Mouse (Mus musculus) adrenal gland, postnatal 14 days (tissue): ENCODE measurements around the gene Trim17. TPM values are rescaled to one million over a fixed set of nuclear protein-coding genes. Genes with fewer than 3 reads are reported as not detected.

Experiments used
- DNase-seq: peaks from one replicate; pipeline ENCODE4 v3.0.0; 2021; ENCODE audit warnings: mixed read lengths
- long read RNA-seq, 2 experiments: library from polyadenylated mRNA; stranded (forward); transcript quantifications; one replicate each; pipeline ENCODE4 v2.0.0; 2021
- total RNA-seq: library from RNA; stranded (reverse); gene quantifications from 2 replicates; pipeline ENCODE4 v1.2.3, GENCODE M21; 2021

Gene Trim17
- total RNA-seq: 0.11 TPM in 1 of 2 replicates, not detected in the other
- long read RNA-seq, experiment 1, partial matches to known transcripts: 0 of 1 reads
- long read RNA-seq, experiment 1, other reads (novel, unspliced or antisense): 1 of 1 reads
- long read RNA-seq, experiment 2, partial matches to known transcripts: 0 of 1 reads
- long read RNA-seq, experiment 2, other reads (novel, unspliced or antisense): 1 of 1 reads

DNA sequence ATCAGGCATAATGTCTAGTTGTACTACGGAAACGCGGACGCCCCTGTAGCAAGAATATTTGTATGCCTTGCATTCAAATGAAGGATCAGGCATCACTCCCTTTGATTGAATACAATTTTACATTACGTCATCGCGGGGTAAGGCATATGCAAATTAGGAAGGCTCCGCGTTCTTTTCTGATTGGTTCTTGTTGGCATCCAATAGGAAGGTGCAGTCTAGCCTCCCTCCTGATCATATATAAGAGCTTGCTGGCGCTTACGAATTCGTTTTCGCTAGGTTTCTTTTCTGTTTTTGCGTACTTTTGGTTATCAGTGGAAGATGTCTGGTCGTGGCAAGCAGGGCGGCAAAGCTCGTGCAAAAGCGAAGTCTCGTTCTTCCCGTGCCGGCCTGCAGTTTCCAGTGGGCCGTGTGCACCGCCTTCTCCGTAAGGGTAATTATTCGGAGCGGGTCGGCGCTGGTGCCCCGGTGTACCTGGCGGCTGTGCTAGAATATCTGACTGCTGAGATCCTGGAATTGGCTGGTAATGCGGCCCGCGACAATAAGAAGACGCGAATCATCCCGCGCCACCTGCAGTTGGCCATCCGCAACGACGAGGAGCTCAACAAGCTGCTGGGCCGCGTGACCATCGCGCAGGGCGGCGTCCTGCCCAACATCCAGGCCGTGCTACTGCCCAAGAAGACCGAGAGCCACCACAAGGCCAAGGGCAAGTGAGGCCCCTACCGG is at the start of gene Trim17, which contains the start of gene Hist3h2a:
Gene Trim17, plus strand, starts transcription at position 266 of the 723 bp plus-strand sequence.
Gene Hist3h2a, plus strand, starts transcription at position 266 of the 723 bp plus-strand sequence.
- DNase-seq: peak; percentile 89

DNA sequence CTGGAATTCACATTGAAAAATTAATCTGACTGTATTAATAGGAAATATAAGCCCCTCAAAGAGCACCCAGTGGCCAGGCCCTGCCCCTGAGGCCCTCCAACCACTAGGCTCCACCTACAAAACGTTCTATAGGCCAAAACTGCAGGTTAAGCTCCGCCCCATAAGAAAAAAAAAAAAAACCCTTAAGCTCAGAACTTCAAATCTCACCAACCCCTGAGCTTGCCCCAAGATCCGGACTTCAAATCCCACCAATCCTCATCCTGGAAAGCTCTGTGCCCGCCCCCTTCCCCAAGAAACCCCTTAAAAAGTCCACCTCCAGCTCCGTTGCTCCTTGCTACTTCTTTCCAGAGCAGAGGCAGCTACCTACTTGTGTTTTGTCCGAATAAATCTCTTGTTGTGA is 49.6 kb upstream of the Trim17 start:
- DNase-seq: peak; percentile 33

DNA sequence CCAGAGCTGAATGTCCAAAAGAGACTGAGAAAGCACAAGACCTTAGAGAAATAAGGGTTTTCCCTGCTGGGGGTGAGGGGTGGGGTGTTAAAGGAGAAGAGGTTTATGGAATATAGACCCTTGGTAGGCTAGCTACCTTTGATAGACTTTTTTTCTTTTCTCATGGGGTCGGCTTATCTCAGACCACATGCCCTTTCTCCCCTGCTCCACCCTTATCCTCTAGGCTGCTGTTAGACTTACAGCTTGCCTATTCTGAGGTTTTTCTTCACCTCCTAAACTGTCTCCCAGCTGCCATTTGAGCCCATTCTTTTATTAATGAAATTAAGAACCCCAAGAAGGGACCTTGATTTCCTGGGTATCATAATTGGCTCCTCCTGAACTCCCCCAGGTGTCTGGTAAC is 40.7 kb upstream of the Trim17 start:
- DNase-seq: no peak

DNA sequence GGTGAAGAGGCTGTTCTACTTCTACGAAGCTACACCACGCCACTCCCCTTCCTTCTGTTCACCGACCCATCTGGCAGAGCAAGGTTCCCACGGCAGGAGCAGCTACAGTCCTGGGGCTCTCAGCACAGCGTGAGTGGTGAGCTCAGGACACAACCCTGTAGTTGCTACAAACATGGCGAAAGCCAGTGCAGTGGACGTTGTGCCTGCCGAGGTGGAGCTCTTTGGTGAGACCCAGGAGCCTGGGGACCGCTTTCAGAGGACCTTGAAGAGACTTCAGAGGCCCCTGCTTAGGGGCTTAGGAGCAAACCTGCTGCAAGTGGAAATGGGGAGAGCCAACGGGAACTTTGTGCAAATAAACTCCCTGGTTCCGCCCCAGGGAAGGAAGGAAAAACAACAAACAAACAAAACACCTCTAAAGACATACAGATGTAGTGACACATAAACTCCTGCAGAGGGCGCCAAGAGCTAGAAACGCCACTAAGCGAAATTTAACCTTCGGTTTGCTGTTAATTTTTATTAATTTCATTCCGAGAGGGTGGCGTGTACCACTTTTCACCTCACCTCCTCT is 39.9 kb upstream of the Trim17 start:
- DNase-seq: peak; percentile 37

DNA sequence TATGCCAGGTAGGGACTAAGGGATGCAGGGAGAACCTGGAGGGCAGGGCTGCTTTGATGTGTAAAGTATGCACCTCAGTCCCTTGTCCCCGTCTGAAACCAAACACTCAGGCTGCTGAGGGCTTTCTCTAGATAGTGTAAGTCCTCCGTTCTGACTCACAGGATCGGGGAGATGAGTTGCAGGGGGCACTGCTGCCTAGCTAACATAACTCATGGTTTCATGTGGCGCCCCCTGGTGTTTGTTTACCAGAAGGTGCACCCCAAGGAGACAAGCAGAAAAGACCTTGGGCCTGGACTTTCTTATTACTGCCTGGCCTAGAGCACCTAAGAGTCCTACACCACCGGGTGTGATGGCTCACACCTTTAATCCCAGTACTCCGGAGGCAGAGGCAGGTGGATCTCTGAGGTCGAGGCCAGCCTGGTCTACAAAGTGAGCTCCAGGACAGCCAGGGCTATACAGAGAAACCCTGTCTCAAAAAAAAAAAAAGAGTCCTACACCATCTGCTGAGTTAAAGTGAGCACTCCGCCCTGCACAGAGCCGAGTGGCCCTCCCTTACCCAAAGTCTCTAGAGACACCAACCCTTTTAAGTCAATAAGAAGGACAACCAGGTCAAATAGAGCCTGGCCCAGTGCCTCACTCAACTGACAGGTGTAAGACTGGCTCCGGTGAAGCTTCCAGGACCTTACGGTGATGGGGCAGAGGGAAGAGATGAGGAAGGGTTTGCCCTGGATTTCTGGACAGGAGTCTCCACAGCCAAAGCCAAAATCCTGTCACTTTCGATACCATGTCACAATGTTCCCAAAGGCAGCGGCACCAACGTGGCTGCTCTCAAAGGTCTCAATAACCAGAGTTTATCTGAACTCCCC is 37.4 kb upstream of the Trim17 start:
- peak; percentile 84 for DNase-seq

DNA sequence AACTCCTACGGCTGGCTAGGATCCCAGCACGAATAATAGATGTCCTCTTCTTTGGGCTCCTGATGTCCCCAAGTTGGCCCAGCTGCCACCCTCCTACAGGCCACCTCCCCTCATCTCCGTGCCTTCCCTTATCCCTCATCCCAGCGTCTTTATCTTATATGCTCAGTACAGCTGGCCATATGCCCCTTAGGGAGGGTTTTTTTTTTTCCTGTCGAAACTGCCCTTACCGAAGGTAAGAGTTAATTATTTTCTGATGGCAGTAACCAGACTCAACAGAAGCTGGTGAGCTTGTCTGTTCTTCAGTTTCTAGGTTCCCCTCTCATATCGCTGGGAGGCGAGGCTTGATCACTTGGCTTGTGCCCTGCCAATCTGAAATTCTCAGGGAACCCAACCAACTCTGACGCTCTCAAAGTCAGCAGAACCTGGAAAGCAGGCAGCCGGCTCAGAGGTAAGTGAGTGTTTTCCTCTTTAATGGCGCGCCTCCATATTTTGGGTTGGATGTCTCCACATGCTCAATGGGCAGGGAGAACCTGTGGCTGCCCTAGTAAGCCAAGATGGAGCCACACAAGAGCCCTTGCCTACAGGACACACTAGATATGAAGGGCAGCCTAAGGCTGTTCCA is 36.6 kb upstream of the Trim17 start, which contains the start of gene Btnl10:
Gene Btnl10, plus strand, starts transcription at position 164 of the 622 bp plus-strand sequence.
- no peak for DNase-seq

DNA sequence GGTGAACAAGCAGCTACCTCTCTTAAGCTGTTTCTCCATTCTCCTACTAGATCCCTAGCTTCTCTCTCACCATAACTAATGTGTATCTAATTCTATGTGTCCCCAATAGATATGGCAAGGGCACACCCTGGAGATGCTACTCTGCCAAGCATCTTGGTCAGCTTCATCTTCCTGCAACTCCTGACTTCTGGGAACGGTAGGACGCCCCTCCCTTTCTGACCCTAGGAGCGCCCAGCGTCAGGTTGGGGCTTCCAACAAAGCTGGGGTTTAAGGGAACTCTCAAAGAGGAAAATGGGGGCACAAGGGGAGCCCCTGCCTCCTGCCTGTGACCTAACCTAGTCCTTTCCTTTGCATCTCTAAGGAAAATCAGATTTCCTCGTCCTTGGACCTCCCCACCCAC is 35.7 kb upstream of the Trim17 start:
- DNase-seq: no peak

DNA sequence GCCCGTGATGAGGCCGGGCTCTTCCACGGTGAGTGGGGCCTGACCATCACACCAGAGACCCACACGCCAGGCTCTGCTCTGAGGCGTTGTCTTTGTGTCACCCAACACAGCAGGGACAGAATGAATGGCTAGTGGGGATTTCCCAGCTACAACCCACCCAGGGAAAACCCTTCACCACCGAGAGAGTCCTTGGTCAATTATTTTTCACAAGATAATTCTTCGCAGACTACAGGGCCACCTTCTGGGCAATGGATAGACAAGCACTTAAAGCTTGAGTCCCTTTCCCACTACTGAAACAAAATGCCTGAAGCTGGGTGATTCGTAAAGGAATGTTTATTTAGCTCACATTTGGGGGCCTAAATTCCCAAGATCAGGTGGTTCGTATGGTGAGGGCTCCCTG is 32.1 kb upstream of the Trim17 start:
- DNase-seq: no peak

DNA sequence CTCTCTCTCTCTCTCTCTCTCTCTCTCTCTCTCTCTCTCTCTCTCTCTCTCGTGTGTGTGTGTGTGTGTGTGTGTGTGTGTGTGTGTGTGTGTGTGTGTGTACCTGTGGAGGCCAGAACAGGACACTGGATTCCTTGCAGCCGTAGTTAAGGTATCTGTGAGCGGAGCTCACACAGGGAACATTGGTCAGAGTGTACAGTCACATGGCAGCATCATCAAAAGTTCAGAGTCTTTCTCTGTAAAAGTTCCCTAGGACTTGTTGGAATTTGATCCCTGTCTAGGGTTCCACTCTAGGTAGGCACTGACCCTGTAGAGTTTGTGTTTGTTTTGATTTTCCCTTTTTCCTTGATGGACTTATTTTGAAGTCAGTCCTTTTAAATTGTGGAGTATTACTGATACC is 27.8 kb upstream of the Trim17 start:
- no peak for DNase-seq

DNA sequence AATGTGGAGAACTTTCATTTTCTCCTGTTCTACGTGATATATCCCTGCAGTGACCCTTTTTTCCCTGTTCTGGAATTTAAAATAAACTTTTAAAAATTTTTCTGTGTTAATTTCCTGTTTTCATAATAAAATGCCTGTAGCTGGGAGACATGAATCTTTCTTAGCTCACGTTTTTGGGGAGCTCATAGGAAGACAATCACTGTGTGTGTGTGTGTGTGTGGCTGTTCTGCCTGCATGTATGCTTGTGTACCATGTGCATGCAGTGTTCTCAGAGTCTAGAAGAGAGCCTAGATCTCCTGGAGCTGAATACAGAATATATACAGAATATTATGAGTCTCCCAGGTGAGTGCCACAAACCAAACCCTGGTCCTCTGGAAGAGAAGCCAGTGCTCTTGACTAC is 27.4 kb upstream of the Trim17 start:
- DNase-seq: no peak

DNA sequence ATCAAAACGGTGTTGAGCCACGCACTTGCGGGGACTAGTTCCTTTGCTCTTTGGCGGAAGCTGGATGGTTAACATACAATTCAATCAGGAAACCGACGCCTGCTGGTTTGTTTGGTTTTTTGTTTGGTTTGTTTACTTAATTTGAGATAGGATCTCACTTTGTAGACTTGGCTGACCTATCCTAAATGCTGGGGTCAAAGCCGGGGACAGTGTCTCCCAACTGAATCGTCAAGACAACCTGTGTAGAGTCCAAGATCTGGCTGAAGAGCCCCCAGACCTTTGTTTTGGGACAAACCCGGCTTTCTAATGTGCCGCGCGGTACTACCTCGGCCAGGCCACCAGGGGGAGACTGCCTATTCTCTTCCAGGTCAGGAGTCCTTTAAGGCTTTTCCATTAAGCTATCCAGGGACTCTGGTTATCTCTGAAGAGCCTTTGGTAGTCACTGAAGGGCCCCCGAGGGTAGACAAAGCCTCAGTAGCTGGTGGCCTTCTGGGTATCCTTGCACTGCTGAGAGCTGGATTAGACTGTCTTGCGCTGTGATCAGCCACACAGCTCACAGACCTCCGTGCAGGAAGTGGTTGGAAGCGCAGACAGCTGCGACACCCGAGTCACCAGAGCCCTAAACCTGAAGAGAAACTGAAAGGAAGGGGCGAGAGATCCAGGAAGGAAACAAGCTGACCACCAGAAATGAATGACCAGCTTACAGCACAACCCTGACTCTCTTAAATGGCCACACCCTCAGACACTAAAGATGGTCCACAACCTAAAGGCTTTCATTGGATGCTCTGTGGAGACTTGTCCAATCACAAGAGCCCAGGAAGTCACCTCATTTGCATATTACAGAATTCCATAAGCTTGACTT is 26.5 kb upstream of the Trim17 start:
- peak; percentile 79 for DNase-seq

DNA sequence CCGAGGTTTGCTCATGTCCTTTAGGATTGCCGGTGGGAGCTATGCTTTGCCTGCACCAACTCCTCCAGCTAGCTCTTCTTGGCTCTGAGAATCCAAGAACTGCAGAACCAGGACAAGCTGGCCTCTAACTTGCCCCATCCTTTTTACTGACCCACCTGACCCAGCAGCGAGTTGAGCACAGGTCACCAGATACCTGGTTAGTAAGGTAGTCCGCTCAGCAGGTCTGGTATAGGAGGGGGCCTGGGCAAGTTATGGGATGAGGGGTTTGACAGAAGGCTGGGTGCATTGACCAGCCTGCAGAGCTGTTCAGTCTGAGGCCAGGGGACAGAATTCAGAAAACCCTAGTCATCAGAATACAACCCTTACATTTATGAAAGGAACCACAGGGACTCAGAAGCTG is 25.4 kb upstream of the Trim17 start:
- DNase-seq: no peak

DNA sequence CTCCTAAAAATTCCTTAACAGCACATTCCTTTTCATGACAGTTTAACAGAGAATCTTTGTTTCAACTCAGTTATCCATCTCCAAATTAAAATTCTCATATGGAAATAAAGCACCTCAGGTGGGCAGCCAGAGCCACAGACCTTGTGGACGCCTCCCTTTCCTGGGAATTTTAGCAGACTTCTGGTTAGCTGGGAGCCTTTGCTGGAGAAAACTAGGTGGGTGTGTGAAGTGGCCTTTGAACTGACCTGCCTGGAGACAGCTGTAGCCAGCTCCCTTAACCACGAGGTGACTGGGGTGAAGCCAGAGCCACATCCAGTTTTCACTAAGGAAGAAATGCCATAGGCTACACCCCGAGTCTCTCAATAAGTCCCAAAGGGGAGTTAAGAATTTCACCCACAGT is 24.8 kb upstream of the Trim17 start:
- DNase-seq: no peak

DNA sequence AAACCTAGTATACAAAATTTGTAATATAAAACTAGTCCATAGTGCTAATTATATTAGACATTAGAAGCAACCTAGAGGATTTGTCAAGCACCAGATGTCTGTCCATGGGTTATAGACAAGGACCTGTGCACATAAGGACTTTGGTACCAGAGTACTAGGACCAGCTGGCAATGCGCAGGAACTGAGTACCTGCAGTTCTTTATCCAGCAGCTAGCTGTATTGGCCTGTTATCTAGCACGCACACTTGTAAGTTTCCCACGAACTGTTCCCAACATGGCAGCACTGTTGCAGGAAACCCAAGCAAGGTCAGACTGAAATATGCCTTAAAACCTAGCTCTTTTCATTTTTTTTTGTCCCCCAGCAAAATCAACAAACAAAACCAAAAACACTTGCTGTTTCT is 24.2 kb upstream of the Trim17 start:
- DNase-seq: no peak

DNA sequence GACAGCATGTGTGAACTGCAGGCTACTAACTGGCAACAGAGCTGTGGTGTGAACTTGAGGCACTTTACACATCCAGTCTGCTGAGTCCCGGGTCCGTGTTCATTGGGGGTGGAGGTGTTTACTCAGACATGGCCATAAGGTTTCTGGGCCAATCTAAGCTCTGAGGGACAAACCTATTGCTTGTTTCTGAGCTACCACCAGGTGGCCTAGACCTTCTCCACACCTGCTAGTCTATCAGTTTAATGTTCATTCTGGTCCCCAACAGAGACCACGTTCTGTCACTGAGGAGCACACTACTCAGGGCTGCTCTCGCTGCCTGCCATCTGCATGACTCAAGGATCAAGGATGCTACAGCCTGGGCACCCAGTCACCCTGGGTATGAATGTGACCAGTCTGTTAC is 22.9 kb upstream of the Trim17 start:
- no peak for DNase-seq

DNA sequence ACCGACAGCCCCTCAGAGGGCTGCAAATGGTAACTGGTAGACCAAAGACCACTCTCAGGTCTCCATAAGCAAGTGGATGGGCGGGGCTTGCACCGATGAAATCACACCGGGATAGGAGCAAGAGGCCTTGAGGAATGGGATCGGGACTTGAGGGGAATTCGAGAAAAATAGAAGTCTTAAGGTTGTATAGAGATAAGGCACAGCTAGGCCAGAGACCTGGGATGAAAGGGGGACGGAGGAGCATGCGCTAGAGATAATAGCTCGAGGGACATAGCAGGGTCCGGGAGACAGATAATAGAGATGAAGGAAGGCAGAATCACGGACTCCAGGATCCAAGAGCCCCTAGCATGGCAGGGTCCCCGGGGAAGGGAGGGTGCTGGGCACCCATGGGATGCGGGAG is 16.6 kb upstream of the Trim17 start:
- DNase-seq: no peak

DNA sequence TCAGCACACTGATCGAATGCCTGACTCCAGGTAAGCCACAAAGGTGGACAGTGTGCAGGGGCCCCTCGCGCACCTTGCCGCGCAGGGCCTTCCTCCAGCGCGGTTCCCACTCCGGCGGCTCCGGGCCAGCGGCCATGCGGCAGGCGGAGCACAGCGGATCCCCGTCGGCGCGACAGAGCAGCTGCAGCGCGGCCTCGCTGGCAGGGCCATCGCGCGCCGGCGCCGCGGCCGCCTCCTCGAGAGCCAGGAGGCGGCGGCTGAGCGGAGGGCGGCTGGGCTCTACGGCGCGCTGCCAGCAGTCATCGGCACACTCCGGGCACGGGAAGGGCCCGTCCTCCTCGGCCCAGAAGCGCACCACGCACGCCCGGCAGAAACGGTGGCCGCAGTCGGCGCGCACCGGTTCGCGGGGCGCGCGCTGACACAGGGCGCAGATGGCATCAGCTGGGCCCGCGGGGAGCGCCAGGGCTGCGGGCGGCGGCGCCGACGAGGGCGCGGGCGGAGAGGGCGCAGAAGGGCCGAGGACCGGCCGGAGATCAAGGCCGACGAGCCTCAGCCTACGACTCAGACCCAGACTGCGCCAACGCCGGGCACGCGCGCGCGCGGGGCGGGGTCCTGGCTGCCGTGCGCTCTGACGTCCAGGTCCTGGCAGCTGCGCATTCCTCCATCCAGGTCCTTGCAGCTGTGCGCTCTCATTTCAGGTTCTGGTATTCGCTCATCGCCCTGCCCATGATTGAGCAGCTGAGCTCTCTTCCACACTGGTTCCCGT is 16.0 kb upstream of the Trim17 start, which contains the start of gene Rnf187:
Gene Rnf187, minus strand, starts transcription at position 595 of the 766 bp plus-strand sequence.
- peak; percentile 95 for DNase-seq

DNA sequence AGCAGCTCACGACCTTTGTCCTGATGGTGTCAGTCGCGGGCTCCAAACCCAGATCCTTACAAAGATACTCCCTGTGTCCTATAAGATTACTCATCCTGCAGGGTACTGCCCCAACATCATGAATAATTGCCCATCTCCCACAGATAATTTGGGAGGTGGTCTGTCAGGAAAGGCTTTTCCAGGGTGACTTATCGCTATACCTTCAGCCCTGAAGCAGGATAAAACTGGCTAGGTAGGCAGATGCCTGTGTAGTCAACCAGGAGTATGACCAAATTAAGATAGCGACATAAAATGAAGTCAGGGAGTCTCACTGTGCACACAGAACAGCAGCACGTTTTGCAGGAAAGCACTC is 15.4 kb upstream of the Trim17 start:
- no peak for DNase-seq

DNA sequence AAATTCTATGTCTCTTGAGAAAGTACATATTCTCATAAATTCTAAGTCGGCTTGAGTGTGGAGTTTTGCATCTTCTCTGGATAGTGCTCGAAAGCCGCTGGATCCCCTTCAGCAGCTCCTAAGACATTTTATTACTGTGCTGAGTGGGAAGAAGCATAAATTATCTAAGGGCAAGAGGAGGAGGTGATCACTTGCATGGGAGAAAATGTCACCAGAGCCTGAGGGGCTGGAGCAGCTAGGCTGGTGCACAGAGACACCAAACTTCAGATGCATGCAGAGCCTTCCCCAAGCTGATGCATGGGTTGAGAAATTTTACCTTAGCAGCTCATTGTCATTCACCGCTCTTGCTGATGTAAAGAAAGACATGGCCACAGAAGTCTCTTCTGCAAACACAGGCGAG is 10.3 kb upstream of the Trim17 start:
- no peak for DNase-seq

DNA sequence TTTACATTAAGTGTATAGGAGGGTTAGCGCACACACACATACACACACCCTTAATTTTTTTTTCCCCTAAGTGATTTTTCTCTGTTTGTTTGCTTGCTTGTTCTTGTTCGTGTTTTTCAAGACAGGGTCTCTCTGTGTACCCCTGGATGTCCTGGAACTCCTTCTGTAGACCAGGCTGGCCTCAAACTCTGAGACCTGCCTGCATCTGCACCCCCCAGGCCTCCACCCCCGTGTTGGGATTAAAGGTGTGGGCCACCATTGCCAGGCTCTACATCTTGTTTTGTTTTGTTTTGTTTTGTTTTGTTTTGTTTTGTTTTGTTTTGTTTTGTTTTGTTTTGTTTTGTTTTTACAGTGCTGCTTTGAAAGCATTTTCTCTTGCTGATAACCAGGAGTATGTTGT is 7.2 kb upstream of the Trim17 start:
- DNase-seq: no peak
